Mouse (Mus musculus) erythroblast, embryonic 14.5 days (primary cell): Measurements from ENCODE around the gene Slc16a5. TPM values are rescaled to one million over a fixed set of nuclear protein-coding genes. Genes with fewer than 3 reads are reported as not detected.

Experiments used
- H3K27me3 ChIP-seq: 2 replicates; pipeline ENCODE4 v1.6.1; 2012; ENCODE audit warnings: inconsistent platforms; ENCODE audit not compliant: control insufficient read depth
- H3K36me3 ChIP-seq: 2 replicates; pipeline ENCODE4 v1.6.1; 2012; ENCODE audit warnings: mild to moderate bottlenecking, inconsistent platforms; ENCODE audit not compliant: control insufficient read depth
- H3K4me1 ChIP-seq: 2 replicates; pipeline ENCODE4 v1.6.1; 2012; ENCODE audit warnings: inconsistent platforms; ENCODE audit not compliant: control insufficient read depth
- H3K4me3 ChIP-seq: replicated peaks from 2 replicates; pipeline ENCODE3; 2012; ENCODE audit warnings: moderate library complexity, mild to moderate bottlenecking, inconsistent platforms
- H3K9me3 ChIP-seq: 2 replicates; pipeline ENCODE4 v1.6.1; 2012; ENCODE audit warnings: low read length, inconsistent platforms, mixed read lengths; ENCODE audit not compliant: control insufficient read depth
- GATA1 ChIP-seq: IDR thresholded peaks from 2 replicates; pipeline ENCODE4 v1.6.1; 2012; ENCODE audit warnings: low read length, inconsistent platforms, mixed read lengths
- TAL1 ChIP-seq: IDR thresholded peaks from 3 replicates; pipeline ENCODE4 v1.6.1; 2012; ENCODE audit warnings: low read length, inconsistent platforms, mixed read lengths
- polyA plus RNA-seq: library from polyadenylated mRNA; stranded (reverse); fragments of >175 nt; gene quantifications from 2 replicates; pipeline ENCODE4 v1.2.3, GENCODE M21; 2012

Slc16a5 gene
- polyA plus RNA-seq, 1 experiment = not detected

- H3K4me3 ChIP-seq = peak overlapping the region; percentile 85
- no peaks in the 10 kb centered on the region for H3K9me3 ChIP-seq
- TF ChIP-seq GATA1 (no peak), TAL1 (no peak)
- peaks cover 93% of the 10 kb centered on the region for H3K4me1 ChIP-seq
- H3K36me3 ChIP-seq = peaks cover 32% of the 10 kb centered on the region
- H3K27me3 ChIP-seq = no peaks in the 10 kb centered on the region
Observed at GRCm38 (mm10) chr11:115510507-115510888, 48.2 kb downstream of the Slc16a5 start.

DNA sequence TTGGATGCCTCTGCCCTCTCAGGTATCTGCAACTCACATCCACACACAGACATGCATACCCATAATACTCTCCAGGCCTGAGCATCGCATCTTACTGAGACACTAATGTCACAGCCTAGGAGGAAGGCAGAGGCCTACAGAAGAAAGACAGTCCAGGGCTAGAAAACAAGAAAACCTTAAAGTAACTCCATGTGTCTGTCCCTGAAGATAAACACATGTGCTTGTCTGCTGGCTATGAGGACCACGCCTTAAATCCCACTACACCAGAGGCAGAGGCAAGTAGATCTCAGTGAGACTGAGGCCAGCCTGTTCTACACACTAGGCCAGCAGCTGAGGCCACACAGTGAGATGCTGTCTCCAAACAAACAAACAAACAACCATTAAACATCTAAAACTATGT, 48.8 kb downstream of the Slc16a5 start:
- TF ChIP-seq TAL1 (peak; percentile 78), GATA1 (peak; percentile 73)
- Histone ChIP-seq H3K9me3 (no peaks in the 10 kb centered on the region), H3K27me3 (no peaks in the 10 kb centered on the region), H3K4me3 (peak overlapping the region; percentile 85), H3K36me3 (peaks cover 28% of the 10 kb centered on the region), H3K4me1 (peaks cover 86% of the 10 kb centered on the region)

DNA sequence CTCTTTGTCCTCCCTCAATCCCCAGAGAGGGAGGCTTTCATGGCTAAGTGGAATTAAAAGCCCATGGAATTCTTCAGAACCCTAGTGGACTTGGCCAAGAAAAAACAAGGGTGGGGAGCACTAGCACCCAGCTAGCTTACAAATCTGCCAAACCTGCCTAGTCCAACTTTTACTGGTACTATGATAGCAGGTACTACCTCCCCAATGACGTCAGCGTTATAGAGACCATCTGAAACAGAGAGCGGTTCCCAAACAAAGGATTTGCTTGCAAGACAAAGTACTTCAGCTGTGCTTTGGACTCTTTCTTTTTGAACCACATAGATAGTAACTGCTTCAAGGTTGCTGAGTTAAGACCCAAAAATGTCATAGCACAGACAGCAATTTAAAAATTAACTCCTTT, 49.7 kb downstream of the Slc16a5 start:
- H3K36me3 ChIP-seq = peaks cover 27% of the 10 kb centered on the region
- peaks cover 78% of the 10 kb centered on the region for H3K4me1 ChIP-seq
- TF ChIP-seq GATA1 = no peak
- TF ChIP-seq TAL1 = no peak

DNA sequence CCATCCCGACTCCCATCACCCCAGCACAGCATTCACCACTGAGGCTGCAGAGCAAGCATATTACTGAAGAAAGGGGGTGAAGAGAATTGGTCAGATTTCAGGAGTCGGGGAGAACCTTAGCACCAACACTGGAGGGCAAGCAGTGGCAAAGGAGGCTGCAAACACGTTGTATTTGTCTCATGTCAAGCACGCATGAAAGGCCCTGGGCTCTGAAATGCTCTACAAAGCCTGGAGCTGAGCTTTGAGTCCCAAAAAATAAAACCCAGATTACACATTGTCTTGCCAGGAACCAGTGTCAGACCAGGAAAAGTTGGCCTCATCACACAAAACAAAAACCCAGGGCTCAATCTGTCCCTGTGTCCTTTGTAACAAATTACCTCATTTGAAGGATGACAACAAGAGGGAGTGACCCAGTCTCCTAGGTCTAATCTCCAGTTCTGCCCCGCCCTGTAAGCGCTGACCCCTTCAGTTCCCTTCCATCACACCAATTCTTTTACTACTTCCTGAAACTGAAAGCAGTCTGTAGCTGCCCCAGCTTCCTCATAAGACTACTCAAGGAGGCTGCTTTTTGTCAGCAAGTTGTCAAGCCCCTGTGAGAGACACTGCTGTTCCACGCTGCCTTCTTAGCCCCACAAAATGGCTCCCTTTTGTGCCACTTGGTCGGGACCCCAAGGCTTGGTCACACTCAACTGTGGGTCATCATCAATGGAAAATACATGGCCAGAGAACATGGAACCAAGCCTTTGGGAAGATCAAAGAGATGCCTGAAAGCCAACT, 50.3 kb downstream of the Slc16a5 start:
- peaks cover 72% of the 10 kb centered on the region for H3K4me1 ChIP-seq
- peak overlapping the region; percentile 85 for H3K4me3 ChIP-seq
- H3K9me3 ChIP-seq = no peaks in the 10 kb centered on the region
- H3K27me3 ChIP-seq = no peaks in the 10 kb centered on the region
- TF ChIP-seq GATA1 (no peak), TAL1 (no peak)
- peaks cover 24% of the 10 kb centered on the region for H3K36me3 ChIP-seq

More for the DNA sequence above, 49.7 kb downstream of the Slc16a5 start:
- Histone ChIP-seq H3K4me3 (peak overlapping the region; percentile 85), H3K27me3 (no peaks in the 10 kb centered on the region), H3K9me3 (no peaks in the 10 kb centered on the region)

- peaks cover 15% of the 10 kb centered on the region for H3K36me3 ChIP-seq
- H3K4me1 ChIP-seq = peaks cover 62% of the 10 kb centered on the region
- H3K27me3 ChIP-seq = no peaks in the 10 kb centered on the region
- H3K9me3 ChIP-seq = no peaks in the 10 kb centered on the region
- TF ChIP-seq TAL1 (no peak), GATA1 (no peak)
- peak overlapping the region; percentile 85 for H3K4me3 ChIP-seq
Observed at GRCm38 (mm10) chr11:115513271-115514237, 51.3 kb downstream of the Slc16a5 start.

DNA sequence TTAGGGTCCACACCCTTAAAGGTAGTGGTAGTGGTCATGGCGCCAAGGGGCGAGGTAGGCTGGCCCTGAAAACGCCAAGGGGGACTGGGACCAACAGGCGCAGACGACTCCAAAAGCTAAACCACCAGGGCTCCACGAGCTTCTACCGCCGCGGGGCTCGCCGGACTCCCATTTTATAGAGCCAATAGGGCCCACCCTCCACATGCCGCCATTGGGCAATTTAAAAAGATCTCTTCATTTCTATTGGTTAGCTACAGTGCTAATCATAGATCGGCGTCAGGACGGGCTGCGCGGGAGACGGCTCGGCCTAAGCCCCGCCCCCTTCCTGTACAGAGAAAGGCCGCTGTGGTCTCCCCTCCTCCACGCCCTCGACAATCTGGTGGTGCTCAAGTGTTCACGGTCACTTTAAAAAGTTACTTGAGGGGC, 52.0 kb downstream of the Slc16a5 start, which contains the start of gene Jpt1:
TSS of gene Jpt1 (minus strand) at position 150 of the 426 bp plus-strand sequence.
- no peak for TF ChIP-seq TAL1
- no peak for TF ChIP-seq GATA1
- Histone ChIP-seq H3K4me1 (peaks cover 56% of the 10 kb centered on the region), H3K4me3 (peak within 1 kb of the TSS; percentile 85), H3K36me3 (peaks cover 10% of the 10 kb centered on the region), H3K9me3 (no peaks in the 10 kb centered on the region), H3K27me3 (no peaks in the 10 kb centered on the region)

DNA sequence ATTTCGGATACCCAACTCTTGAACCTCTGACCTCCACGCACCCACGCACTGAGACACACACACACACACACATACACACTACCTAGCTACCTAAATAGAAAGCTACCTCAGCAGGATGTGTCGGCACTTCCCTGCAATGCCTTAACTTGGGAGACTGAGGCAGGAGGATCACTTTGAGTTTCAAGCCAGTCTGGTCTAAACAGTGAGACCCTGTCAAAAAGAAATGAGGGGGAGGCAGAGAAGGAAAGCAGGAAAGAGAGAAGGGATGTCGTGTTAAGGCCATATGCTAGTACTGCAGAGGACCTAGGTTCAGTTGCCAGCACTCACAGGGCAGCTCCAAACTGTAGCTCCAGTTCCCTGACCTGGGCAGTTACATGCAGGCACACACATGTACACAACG, 52.7 kb downstream of the Slc16a5 start:
- TF ChIP-seq TAL1 = no peak
- TF ChIP-seq GATA1 = no peak

GRCm38 (mm10) chr11:115516942-115517341, 54.7 kb downstream of the Slc16a5 start:
- peaks cover 30% of the 10 kb centered on the region for H3K4me1 ChIP-seq
- no peak for TF ChIP-seq TAL1
- peaks cover 11% of the 10 kb centered on the region for H3K36me3 ChIP-seq

More for the DNA sequence above, 52.7 kb downstream of the Slc16a5 start:
- Histone ChIP-seq H3K36me3 (peaks cover 5% of the 10 kb centered on the region), H3K9me3 (no peaks in the 10 kb centered on the region), H3K4me3 (peak overlapping the region; percentile 0), H3K4me1 (peaks cover 49% of the 10 kb centered on the region), H3K27me3 (no peaks in the 10 kb centered on the region)

DNA sequence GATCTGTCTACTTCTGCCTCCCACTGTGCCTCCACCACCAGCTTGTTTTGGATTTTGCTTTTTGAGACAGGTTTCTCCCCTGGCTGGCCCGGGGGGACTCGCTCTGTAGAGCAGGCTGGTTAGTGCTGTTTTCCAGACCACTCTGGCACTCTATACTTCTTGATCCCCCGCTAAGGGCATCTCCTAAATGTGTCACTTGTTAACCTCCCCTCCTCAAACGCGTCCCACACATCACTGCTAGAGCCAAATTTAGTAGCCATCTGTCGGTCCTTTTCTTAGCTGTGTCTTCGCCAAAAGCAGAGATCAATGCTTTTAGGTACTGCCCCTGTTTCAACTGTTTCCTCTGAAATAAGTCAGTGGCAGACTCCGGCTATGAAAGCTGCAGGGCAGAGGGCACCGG, 56.4 kb downstream of the Slc16a5 start:
- no peak overlapping the region for H3K4me3 ChIP-seq
- H3K9me3 ChIP-seq = no peaks in the 10 kb centered on the region
- H3K36me3 ChIP-seq = peaks cover 20% of the 10 kb centered on the region
- H3K4me1 ChIP-seq = peaks cover 13% of the 10 kb centered on the region
- TF ChIP-seq GATA1 (no peak), TAL1 (no peak)
- no peaks in the 10 kb centered on the region for H3K27me3 ChIP-seq

More at GRCm38 (mm10) chr11:115516942-115517341, 54.7 kb downstream of the Slc16a5 start:
- no peaks in the 10 kb centered on the region for H3K27me3 ChIP-seq
- no peaks in the 10 kb centered on the region for H3K9me3 ChIP-seq
- H3K4me3 ChIP-seq = no peak overlapping the region
